Mouse (Mus musculus): ENCODE results near the gene Gm45062.

The Gm45062 gene

DNA sequence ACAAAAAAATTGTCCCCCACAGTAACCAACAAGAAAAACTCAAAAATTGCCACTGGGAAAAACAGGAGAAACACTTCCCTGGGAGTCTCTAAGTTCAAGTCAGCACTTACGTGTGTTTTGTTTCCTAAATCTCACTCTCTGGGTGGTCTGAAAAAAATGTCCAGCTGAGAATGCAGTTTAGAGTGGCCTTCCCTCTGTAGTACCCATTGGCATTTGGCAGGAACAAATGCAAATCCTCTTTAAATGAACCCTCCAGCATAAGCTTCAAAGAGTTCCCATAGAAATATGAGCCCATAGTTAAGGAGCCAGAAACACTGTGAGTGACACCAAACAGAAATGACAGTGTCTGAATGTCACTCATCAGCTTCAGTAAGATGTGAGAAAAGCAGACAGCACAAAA is 219.9 kb downstream of the Gm45062 start:
- DNase-seq (ENCODE audit: low read depth), result no peak

DNA sequence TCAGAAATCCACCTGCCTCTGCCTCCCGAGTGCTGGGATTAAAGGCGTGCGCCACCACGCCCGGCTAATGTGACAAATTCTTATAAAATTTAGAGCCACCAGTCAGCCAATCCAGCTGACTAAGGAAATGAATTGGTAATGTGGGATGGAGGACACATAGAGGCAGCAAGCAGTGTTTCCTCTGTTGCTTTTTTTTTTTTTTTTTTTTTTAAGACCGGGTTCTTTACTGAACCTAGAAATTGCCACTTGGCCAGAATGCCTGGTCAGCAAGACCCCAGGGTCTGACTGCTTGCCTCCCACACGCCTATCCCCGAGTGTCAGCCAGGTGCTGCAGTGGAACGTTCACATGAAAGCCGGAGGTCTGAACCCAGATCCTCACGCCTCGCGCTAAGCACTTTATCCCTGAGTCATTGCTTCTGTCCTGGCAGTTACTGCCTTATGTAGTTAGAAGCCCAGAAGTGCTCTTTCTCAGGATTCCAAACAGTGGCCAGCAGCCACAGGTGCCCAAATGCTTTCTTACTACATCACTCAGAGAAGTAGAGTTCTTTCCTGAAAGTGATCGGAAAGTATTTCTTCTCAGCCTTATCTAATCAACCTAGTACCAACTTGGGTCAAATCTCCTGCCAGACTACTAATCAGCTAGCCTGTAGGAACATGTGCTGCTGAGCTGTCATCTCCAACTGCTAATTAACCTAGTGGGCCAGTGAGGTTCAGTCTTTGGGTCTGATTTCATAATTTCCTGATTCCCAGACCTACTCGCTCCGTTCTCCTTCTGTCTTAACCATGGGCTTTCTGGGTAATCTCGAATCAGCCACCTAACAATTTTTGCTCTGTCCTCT is 225.4 kb downstream of the Gm45062 start:
- DNase-seq (ENCODE audit: low read depth), result no peak

DNA sequence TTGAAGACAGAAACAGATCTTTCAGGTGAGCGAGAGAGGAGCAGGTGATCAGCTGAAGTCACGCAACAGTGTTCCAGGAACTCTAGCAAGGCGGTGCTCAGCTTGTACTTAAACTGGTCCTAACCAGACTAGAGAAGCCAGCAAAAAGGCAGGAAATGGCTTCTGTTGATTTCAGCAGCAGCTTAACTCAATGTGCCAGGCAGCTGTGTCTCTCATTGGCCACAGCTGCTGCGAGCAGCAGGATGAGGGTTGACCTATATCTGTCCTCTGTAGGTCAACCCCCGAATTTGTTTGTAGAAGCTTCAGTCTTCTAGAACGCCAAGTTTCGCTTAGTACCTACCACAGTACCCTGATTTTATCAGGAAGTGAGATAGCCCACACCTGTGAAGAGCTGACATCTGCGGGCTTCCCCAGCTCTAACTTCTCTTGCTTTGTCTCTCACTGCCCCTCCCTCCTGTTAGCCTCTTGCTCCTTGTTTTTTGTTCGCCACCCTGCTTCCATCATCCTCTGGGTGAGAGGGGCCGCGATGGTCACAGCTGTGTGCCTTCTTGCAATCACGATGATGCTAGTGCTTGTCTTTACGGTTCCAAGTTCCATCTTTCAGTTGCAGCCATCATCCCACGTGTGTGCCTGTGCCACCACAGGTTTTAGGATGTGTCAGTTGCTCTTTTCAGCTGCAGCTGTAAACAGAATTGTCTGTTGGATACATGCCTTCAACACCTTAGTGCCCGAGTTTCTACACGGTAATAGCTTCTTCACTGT is 226.3 kb downstream of the Gm45062 start:
- DNase-seq (ENCODE audit: low read depth), result no peak

DNA sequence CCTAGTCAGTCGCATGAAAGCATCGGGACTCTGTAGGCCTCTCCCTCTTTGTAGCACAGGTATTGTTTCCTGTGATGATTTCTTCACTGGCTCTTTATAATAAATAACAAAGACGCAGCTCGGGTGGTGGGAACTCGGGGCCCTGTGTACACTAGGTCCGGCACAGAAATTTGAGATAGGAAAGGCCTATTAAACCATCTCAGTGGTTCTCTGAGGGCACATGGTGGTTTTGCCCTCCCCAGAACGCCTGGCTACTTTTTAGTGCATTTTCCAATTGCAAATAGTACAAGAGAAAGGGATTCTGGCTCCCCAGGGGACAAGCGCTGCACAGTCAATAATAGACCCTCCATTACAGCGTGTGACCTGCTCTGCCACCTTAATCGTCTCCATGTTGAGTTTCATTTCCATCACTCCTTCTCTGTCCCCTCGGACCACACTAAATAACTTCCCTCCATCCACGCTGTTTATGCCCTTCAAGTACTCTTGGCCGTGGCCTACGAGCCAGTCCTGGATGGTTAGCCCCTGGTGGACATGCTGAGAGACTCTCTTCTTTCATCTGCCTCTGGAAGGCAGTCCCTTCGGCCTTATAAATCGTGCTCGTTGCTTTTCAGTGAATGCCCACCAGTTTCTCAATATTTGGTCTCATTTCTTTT is 227.3 kb downstream of the Gm45062 start:
- no peak for DNase-seq (ENCODE audit: low read depth)

DNA sequence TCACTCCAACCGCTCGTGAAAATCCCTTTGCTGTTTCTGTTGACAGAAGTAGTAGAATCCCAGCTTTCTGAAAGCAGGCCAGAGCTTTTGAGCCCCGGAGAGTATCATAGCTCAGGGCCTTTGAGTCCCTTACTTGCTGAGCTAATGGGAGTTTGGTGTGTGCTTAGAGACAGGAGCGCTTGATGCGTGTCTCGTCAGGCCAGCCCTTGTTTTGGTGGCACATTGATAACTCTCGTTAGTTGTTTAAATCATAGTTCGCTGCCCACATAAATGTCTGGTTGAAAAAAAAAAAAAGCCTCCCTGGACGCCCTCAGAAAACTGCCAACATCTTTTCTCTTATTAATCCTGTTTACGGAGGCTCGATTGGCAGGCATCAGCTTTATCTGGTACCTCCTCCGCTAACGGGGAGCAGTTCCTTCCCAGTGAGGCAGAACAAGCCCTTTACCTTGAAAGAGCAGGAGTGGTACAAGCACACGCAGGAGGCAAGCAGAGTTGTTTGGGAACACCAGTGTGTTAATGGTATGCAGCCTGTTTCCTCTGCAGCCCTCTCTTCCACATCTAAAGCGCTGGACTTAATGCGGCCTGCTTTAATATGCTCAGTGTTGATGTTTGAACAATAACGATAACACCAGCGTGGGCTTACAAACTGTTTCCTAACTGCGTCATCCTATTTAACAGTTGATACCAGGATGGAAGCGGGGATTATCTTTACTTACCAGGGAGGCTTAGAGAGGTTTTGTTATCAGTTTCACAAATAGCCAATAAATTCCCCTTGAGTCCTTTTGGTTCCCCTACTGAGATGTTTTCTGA is 228.0 kb downstream of the Gm45062 start:
- no peak for DNase-seq (ENCODE audit: low read depth)

DNA sequence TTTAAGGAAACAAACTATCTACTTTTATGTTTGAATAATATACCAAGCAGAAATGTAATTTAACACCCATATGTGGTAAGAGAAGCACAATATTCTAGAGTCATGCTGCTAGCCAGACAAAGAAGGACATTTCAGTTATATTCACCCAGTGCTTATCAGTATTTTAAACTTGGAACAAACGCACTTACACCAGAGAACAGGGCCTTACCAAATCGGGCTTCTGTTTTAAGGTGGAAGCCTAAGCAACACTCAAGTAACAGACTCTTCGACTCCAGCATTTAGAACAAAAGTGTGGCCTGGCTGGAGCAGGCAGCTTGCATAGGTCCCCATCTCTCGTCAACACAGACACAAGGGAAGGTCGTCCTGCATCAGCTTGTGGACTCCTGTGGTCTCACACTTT is 229.0 kb downstream of the Gm45062 start:
- no peak for DNase-seq (ENCODE audit: low read depth)

DNA sequence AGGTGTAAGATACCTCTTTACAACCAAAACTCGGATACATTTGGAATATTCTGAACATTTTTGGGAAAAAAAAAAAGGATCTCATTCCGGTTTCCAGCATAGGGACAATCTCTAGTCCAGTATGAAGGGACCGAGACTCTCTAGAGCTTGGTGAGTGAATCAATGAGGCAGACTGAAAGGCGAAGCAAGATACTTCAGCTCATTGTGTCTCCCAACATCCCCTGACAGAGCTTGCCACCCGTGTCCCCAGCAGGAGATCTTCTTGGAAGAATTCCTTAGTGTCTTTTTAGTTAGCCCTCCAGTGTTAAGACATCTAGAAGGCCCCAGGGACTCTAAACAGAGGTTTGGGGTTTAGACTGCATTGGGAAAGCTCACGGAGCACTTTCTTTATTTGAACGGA is 230.0 kb downstream of the Gm45062 start:
- DNase-seq (ENCODE audit: low read depth), result no peak

DNA sequence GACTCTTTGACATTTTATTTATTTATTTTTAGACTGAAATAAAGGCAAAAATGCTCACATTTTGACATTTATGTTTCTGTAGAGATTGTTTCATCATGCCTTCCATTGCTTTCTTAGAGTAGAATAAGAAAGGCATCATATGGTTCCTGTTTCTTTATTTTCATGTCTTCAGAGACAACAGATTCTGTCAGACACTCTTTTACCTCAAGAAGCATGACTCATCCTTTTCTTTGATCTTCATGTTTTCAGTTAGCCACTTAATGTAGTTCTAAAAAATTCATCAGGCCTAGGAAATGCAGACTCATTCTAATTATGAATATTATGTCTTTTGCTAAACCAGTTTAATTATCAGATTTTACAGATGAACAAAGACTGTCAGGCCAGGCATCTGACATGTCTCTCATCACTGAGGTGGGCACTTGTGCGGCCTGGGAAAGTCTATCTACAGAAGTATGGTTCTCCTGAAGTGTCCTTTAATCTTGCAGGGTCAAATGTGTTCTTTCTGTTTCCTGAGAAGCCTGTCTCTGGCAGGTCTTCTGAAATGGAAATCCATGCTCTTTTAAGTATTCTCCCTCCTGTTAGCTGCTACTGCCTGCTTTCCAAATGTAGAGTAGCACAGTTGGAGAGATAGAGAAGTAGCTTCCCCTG is 230.8 kb downstream of the Gm45062 start:
- no peak for DNase-seq (ENCODE audit: low read depth)

DNA sequence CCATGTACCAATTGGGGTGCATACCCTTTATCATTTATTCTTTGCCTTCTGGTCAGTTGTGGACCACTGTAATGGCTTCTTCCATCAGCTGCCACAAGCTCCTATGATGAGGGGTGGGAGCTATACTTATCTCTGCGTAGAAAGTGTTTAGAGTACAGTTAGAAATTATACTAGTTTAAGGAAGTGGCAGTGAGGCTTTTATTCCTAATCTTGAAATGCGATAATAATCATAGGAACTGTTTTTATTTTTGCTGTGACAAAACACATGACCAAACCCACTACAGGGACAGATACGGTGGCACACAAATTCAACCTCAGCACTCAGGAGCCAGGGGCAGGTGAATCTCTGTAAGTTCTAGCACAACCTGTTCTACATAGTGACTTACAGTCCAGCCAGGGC is 233.0 kb downstream of the Gm45062 start:
- no peak for DNase-seq (ENCODE audit: low read depth)

DNA sequence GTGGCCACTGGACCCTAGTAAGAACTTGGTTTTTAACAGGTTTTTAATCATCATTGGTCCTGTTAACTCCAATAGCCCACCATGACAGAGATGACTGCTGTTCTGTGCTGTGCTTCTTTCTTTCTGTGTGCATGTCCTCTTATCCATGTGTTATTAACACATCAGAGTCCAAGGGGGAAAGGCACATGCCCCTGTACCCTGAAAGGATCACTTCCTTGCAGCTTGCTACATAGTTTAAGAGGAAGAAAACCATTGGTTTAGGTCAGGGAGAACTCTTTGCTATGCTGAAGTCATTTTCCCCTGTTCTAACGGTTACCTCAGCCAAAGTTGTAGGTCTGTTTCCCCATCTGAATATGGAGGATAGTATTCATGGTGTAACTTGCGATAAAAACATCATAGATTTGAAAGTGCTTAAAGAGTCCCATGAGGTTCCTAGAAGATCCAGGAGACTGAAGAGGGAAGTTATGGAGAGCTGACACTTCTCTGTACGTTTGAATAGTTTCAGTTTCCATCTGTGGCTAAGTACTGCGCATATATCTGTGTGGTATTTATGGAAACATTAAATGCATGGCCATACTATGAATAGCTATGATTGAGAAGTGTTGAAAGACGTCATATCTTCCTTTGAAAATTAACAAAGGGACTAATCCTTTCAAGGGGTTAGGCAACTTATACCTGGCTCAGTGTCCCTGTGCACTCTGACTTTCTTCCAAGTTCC is 236.0 kb downstream of the Gm45062 start:
- DNase-seq (ENCODE audit: low read depth), result no peak

DNA sequence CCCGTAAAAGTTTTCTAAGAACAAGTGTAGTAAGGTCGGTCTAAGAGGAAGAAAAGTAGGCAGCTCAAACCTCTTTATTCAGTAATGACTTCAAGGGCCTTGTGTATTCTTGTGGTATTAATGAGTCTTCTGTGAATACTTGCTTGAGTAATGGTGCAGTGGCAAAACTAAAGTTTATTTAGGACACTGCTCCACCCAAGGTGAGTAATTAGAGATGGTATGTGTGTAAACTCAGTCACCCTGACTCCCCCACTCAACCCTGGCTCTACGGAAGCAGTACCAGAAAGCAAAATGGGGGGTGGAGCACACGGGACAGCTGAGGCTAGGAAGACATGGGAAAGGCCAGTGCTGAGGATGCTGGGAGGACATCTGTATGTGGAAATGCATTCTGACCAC is 236.6 kb downstream of the Gm45062 start:
- no peak for DNase-seq (ENCODE audit: low read depth)

DNA sequence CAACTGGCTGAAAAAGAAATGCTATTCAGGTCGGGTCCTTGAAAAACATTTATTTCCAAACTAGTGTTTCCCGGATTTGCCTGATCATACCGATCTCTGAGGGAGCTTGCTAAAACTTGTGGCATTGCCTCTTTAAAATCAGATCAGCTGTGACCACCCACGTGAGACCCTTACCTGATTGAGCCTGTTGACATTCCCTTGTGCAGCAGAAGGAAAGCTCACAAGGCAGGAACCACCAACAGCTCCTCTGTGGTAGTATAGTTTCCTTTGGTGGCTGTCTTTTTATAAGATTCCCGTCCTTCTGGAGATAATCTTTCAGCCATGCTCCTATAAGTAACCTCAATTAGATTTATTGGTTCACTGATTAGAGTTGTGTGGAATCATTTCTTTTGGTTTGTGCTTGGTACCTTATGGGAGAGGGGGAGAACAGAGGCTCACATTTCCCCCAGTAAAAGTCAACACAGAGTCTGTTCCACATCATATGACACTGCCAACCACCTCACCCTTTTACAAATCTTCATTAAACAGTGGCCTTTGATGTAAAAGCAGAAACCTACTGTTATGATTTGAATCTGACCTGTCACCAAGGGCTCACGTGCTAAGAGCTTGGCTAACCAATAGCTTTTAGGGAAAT is 238.1 kb downstream of the Gm45062 start:
- DNase-seq (ENCODE audit: low read depth), result no peak

DNA sequence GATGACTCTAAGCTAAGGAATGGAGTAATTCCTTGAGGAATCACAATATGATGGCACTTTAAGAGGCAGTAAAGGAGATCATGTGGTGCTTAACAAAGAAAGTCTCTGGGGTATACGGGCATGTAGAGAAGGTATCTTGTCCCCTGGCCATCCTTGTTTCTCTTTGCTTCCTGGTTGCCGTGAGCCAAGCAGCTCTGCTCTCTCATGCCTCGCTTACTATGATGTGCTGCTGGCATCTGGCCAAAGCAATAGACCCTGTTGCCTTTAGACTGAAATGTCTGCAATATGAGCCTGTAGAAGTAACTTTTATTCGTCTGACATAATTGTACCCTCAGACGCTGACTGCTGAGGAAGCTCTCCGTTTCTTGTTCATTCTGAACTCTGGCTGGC is 238.6 kb downstream of the Gm45062 start:
- no peak for DNase-seq (ENCODE audit: low read depth)

DNA sequence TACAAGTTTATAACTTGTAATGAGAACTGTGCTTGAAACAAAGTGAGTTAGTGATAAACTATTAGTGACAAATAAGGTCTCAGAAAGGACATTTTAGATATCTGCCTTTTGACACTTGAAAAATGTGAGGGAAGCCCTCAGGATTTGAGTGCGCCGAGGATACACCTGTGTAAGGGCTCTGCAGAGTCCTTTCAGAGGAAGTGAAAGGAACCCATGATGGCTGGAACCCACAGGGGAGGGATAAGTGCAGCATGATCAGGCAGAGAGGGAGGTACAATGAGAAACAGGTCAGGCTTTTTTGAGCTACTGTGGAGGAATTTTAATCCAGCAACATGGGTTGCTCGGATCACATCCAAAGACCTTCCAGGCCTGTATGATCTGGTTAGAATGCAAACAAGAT is 239.7 kb downstream of the Gm45062 start:
- DNase-seq (ENCODE audit: low read depth), result no peak

DNA sequence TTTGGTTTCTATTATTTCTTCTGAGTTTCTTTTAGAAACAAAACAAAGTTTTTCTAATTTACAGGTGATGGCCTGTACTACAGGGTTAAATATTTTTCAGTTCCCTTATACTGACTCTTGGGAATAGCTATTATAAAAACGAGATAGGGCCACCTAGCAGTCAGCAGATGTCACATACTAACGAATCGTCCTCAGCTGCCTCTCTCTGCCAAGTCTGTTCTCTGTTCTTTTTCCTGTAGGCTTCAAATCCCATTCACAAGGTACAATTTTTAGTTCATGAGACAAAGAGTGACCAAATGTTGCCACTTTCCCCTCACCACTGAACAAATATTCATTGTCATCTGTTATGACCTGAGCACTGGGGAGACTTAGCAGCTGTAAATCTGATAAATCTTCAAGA is 244.7 kb downstream of the Gm45062 start:
- DNase-seq (ENCODE audit: low read depth), result no peak

DNA sequence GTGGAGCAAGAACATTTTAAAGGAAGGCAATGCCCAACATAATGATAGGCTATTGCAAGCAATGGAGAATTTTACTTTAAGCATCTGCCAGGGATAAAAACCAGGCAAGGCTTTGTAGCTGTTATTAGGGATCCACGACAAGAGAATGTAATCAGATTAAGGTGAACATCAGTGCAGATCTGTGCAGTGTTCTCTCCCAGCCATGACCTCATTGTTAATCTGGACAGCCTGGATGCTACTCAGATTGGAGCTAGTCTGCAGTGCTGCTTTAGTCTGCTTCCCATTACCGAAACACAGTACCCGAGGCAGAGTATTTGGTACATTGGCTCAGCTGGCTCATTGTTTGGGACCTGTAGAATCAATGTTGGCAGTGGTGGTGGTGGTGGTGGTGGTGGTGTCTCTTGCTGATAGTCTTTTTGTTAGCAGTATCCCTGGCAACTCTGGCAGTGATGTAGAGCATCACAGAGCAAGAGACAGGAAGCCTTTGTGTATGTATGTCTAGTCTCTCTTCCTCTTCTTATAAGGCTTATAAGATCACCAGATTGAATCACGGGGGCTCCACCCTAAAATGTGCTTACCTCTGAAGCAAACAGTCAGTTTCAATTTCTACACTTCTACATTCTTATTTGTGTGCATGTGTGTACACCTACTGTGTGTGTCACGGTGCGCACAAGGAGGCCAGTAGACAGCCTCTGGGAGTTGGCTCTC is 245.4 kb downstream of the Gm45062 start:
- DNase-seq (ENCODE audit: low read depth), result no peak

DNA sequence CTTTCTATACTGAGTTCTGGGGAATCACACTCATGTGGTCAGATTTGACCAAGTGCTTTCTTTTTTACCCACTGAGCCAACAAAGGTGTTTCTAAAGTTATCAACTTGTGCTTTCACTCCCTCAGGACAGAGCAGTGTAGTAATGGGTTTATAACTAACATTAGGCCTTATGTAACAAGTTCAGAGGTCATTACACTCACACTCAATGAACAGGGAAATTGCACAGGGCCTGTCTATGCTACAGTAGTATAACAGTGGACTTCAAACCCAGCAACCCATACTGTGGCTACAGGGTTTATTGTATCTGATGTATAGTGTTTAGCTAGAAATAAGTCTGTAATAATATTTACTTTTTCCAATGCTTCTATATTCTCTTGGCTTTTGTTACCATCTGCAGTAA is 247.4 kb downstream of the Gm45062 start:
- DNase-seq (ENCODE audit: low read depth), result no peak

DNA sequence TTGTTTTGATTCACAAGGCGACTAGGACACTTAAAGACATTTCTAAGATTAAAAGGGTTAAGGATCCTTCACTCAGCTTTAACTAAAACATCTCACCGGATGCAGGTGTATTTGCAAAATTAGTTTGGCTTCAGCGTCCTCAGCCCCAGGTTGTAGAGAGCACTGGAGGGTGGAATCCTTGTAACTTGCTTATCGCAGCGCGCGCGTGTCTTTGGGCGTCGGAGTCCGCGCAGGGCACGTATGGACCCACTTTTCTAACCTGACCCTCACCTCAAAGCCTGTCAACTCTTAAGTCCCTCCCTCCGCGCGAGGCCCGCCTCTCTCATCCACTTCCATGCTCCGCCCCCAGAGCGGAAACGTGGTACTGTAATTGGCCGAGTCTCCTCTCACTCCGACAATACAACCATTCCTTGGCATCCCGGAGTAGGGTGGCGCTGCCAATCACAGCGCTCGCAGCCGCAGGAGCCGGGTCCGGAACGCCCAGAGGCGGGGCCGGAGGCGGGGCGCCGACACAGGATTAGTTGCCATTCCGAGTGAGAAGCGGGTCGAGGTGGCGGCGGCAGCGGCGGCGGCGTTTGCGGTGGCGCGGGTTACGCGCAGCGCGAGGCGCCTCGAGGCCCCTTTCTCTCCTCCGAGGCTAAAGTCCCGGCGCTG is 249.8 kb downstream of the Gm45062 start:
- peak; percentile 99 for DNase-seq (ENCODE audit: low read depth)

DNA sequence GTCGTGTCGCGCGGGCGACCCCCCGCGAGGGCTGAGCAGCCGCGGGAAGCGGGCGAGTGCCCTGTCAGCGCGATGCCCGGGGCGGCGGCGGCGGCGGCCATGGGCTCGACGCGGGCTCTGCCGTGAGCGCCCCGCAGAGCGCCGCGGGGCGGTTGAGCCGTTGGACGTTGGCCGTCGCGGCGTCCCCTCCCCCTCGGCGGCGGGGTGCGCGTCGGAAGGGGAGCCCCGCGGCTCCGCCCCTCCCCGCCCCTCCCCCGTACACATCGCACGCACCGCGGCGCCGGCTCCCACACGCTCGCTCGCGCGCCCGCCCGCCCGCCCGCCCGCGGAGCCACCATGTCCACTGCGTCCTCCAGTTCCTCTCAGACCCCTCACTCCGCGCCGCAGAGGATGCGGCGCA is 250.3 kb downstream of the Gm45062 start, which contains the start of gene Glcci1:
TSS of gene Glcci1 (plus strand) at position 50 of the 400 bp plus-strand sequence.
- DNase-seq (ENCODE audit: low read depth), result peak; percentile 84
